ENCODE assay signal across 8 mouse cellular contexts in the genomic region with DNA sequence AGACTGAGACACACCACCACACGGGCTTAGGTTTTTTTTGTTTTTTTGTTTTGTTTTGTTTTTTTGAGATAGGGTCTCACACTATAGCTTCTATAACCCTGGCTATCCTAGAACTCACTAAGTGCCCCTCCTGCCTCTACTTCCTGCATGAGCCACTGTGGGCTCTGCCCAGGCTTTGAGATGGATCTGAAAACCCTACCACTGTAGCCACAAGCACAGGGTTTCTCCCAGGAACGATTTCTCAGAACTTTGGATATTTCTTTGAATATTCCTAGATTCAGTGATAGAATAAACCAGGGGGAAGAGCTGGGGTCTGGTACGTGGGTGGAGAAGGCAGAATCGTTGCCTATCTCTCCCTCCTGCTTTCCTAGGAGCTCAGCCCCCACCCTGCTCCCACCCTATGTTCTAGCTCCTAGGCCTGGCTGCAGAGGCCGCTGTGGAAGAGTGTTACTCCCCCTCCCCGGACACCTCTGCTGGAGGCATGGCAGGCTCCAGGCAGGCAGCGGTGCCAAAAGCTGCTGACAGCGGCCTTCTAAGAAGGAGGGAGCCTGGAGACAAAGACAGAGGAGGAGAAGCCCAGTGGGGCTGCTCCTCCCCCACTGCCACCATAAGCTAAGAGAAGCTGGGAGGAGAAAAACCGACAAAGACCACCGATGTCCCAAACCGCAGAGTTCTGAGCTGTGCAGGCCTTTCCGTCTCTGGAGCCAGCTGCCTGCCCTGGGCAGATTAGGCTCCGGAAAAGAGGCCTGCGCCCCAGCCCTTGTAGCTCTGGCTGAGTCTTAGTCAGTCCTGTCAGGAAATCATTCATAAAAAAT. TPM values are rescaled to one million over a fixed set of nuclear protein-coding genes. Genes with fewer than 3 reads are reported as not detected.
DNase-seq lines count a peak whose midpoint lies in the region; ATAC-seq lines count a peak whose summit lies in the region.

No protein-coding gene starts in this region.

- ATAC-seq in intestine, embryonic 15.5 days = no peak

- no peak overlapping the region for H3K4me2 ChIP-seq in intestine, embryonic 15.5 days (replicated peaks)

- peak; percentile 7 to 19 for DNase-seq in frontal cortex, postnatal 36 days (ENCODE audit: low spot score in 2 of 2)
- no peak for DNase-seq in frontal cortex, postnatal 25 days (ENCODE audit: low spot score in 2 of 2)
- peak; percentile 95 for DNase-seq in 416B (ENCODE audit: low read depth)
- DNase-seq in embryo, embryonic 9.5 days (ENCODE audit: extremely low spot score) = peak; percentile 51
- peak; percentile 64 for DNase-seq in midbrain, embryonic 10.5 days (ENCODE audit: low spot score)
- DNase-seq in urinary bladder, postnatal 36 days (ENCODE audit: low spot score in 2 of 2) = no peak
- DNase-seq in thymus, postnatal 10 days (ENCODE audit: low spot score in 2 of 2) = no peak

- H3K36me3 ChIP-seq in intestine, embryonic 15.5 days = no peaks in the 10 kb centered on the region
- 0 out of 2 replicates have a peak, but pooled peaks cover 5% of the 10 kb centered on the region for H3K36me3 ChIP-seq in midbrain, embryonic 10.5 days

- H3K9ac ChIP-seq in intestine, embryonic 15.5 days = no peak overlapping the region

- H3K4me3 ChIP-seq in intestine, embryonic 15.5 days (replicated peaks) = no peak overlapping the region
- H3K4me3 ChIP-seq in midbrain, embryonic 10.5 days = no peak overlapping the region; the same call in 1 of the 2 replicates

- H3K27ac ChIP-seq in intestine, embryonic 15.5 days = peak overlapping the region; percentile 38; the same call in 1 of the 2 replicates
- H3K27ac ChIP-seq in midbrain, embryonic 10.5 days (replicated peaks) = peak overlapping the region; percentile 88

- 24% methylated on average over 13 of the region's 14 CpGs for WGBS in intestine, embryonic 15.5 days
- 17% methylated on average over 14 of the region's 14 CpGs for WGBS in midbrain, embryonic 10.5 days

- no peaks in the 10 kb centered on the region for H3K9me3 ChIP-seq in intestine, embryonic 15.5 days
- no peaks in the 10 kb centered on the region for H3K9me3 ChIP-seq in midbrain, embryonic 10.5 days (replicated peaks)

- H3K27me3 ChIP-seq in intestine, embryonic 15.5 days (replicated peaks) = no peaks in the 10 kb centered on the region
- no peaks in the 10 kb centered on the region for H3K27me3 ChIP-seq in midbrain, embryonic 10.5 days (ENCODE audit: low read depth, poor library complexity, severe bottlenecking)

- H3K4me1 ChIP-seq in intestine, embryonic 15.5 days (replicated peaks) = peaks cover 27% of the 10 kb centered on the region
- peaks cover 41% of the 10 kb centered on the region for H3K4me1 ChIP-seq in midbrain, embryonic 10.5 days

RNA-seq across cellular contexts. Expression of gene Commd7, which starts 21.9 kb away (rescaled TPM):
- 81.2 and 82.1 TPM in 2 replicates for polyA plus RNA-seq in intestine, embryonic 15.5 days (2015; fragmentation: Nextera tagmentation; extraction: Ambion mirVana)
- polyA plus RNA-seq in midbrain, embryonic 10.5 days (2016; fragmentation: Nextera tagmentation; extraction: Ambion mirVana) = 69.7 and 70.5 TPM in 2 replicates

RNA-seq across cellular contexts. Expression of gene Dnmt3b, which starts 38.6 kb away (rescaled TPM):
- 8.1 and 8.6 TPM in 2 replicates for polyA plus RNA-seq in intestine, embryonic 15.5 days (2015; fragmentation: Nextera tagmentation; extraction: Ambion mirVana)
- 18.8 and 20.6 TPM in 2 replicates for polyA plus RNA-seq in midbrain, embryonic 10.5 days (2016; fragmentation: Nextera tagmentation; extraction: Ambion mirVana)

Comparison
In these comparisons a context has a peak if more than half of its experiments do, and no peak if none do; other contexts are left out.
1. DNase-seq: peak in frontal cortex, postnatal 36 days (2 of 2), 416B (single experiment), embryo, embryonic 9.5 days (single experiment) and midbrain, embryonic 10.5 days (single experiment); none in frontal cortex, postnatal 25 days (0 of 2), urinary bladder, postnatal 36 days (0 of 2) and thymus, postnatal 10 days (0 of 2).